Mouse (Mus musculus) G1E (cell line): ENCODE data around the gene Gpc6.

ENCODE experiments used
- CTCF ChIP-seq: IDR thresholded peaks from 2 replicates; pipeline ENCODE4 v1.5.1; 2012; ENCODE audit warnings: low read depth, low read length, inconsistent platforms, mixed read lengths
- GATA1 ChIP-seq: IDR thresholded peaks from 2 replicates; pipeline ENCODE4 v1.6.1; 2012; ENCODE audit warnings: borderline replicate concordance, low read length, inconsistent platforms, mixed read lengths
- GATA2 ChIP-seq: IDR thresholded peaks from 2 replicates; pipeline ENCODE4 v1.6.1; 2012; ENCODE audit warnings: low read depth, low read length, inconsistent platforms, borderline replicate concordance

DNA sequence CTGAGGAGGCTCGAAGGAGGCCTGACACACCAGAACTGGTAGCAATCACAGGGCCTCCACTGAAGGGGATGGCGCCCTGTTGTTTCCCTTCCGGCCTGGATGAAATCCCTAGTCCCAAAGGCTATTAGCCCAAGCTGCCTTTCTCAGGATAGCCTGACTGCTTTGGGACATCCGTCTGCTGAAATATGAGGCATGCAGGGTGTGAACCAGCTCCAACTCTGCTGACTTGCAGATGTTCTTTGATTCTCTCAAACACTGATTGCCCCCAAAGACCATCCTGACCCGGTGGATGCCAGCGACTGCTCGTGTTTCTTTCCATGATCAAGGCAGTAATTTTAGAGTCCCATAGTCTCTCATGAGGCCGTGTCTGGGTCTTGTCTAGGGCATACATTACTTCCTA is 991.5 kb downstream of the Gpc6 start:
- TF ChIP-seq CTCF (no peak), GATA2 (no peak), GATA1 (no peak)
